Mouse (Mus musculus) hematopoietic stem cell, adult 5-6 weeks (primary cell): Measurements from ENCODE around the gene Sgsm1. TPM values are rescaled to one million over a fixed set of nuclear protein-coding genes. Genes with fewer than 3 reads are reported as not detected.

Experiments used
- ATAC-seq, 2 experiments: fragments of 125-278 bp in 1 of 2; replicated peaks in 1 of 2; 2 replicates each; pipeline ENCODE4 v1.8.0; 2016 to 2017; ENCODE audit warnings: inconsistent platforms in 2 of 2, mild to moderate bottlenecking in 2 of 2, moderate number of reproducible peaks in 2 of 2, low read depth in 1 of 2, moderate TSS enrichment in 1 of 2; ENCODE audit not compliant: low FRiP score in 2 of 2, poor library complexity in 2 of 2, severe bottlenecking in 2 of 2, insufficient read depth in 1 of 2, low TSS enrichment in 1 of 2
- total RNA-seq: library from RNA; stranded (forward); fragments of 172-1452, 232-1000 nt; gene quantifications from 2 replicates; pipeline ENCODE4 v1.2.3, GENCODE M21; 2017

The Sgsm1 gene
- total RNA-seq, 1 experiment from 2014 or later, result 8.2 TPM

DNA sequence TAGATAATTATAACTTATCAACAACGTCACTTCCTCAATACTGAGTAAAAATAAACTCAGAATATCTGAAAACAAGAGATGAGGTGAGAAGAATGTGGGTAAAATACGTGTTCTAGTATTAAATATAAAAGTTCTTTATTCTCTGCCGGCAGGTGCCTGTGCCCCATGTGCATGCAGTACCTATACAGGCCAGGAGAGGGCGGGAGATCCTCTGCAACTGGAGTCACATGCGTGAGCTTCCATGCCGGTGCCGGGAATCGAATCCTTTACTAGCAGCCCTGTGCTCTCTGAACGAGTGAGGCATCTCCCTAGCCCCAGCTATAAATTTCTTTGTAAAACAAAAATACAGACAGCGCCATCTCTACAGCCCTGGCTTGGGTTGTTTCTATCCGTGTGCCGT, 21.7 kb upstream of the Sgsm1 start:
- ATAC-seq, result no peak

GRCm38 (mm10) chr5:113330202-113330601, 19.6 kb upstream of the Sgsm1 start:
- no peak for ATAC-seq

DNA sequence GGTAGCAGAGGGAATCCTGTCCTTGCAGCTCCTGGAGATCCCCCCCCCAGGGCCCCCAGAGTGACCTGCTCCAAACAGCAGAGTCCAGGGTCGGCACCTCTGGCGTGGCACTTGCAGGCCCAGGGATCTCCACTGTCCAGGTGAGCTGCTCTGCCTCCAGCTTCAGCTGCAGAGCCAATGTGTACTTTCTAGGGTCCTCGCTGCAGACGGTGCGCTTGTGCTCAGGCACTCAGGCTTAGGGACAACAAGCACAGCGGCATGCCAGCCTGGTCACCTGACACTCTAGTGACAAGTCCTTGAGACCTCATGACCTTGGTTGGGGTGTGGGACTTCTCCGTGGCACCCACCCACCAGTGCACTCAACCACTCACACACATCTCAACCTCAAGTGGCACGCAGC, 18.9 kb upstream of the Sgsm1 start:
- no peak for ATAC-seq

DNA sequence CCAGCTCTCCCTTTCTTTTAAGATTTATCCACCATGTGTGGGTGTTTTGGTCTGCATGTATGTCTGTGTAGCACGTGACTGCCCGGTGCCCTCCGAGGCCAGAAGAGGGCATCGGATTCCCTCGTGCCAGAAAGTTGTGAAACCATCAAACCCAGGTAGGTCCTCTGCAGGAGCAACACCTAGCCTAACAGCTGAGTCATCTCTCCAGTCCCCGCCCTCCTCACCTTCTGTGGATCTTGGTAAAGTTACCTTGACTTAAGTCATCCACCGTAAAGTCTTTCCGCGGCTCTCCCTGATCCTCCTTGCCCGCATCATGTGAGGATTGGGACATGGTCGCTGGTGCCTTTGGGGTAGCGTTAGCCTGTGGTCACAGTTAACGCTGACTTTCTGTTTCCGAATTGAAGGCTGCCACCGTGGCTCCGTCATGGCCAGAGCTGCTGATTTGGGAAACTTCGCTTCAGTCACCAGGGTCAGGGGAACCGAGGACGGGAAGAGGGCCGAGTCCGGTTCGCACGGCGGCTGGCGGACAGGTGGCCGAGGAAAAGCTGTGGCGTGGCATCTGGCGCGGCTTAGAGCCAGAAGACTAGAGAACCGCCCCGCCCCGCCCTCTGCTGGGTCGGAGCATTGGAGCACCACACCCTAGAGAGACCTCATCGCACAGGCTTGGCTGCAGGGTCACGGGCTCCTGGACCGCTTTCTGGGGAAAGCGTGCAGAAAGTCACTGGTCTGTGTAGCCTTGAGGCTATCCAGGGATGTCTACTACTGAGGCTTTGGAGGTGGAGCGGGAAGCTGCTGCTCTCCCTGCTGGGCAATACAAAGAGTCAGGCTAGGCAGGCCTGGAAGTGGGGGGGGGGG, 13.4 kb upstream of the Sgsm1 start:
- peak; percentile 45 to 63; a peak in 2 of 4 replicates for ATAC-seq

DNA sequence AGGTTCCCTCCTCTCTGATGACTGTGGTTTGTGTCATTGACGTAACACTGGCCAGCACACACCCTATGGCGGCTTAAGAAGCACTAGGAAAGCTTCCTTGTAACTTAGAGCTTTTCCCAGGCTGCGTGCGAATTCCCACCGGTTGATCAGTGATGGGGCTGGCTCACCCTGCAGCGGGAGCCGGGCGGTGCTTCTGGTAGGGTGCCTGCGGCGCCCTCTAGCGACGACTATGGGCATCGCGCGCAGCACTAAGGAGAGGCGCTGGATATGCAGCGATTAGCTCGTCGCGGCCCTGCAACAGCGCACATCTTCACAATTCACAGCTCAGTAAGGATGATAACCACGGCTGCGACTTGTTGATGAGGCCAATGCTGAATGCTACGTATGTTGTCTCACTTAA, 3.4 kb upstream of the Sgsm1 start:
- peak; percentile 69 to 77 for ATAC-seq

DNA sequence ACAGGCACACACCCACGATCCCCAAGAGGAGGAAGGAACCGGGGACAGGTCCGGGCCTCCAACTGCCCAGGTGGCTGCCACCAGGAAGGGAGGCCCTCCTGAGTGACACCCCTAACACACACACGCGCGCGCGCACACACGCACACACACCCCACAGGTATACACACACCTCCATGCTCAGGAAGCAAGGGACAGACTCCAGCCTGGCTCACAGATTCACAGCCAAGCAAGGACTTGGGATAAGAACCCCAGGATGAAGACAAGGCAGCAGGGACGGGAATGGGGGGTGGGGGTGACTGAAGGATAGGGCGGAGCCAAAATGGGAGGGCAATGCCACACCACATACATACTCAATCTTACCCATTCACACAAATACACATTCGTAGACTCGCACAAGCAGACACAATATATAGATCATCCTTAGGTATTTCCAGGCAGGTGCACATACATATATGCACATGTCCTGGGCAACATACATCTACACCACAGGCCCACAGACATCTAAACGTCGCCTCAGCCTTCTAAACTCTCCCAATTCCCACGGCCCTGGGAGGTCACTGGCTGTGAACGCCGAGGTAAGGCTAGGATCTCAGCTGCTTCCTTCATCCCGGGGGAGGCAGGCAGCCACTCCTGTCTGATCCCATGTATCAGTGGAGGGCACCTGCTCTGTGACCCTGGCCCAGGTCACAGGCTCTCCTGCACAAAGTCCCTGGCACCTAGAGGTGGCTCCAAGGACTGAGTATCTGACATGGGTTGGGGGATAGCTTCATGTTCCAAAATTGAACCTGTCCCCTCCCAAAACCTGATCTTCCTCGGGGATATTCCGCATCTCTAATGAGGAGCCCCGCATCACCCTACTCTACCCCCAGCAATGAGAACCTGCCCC, 852 bp downstream of the Sgsm1 start:
- ATAC-seq, result no peak

GRCm38 (mm10) chr5:113306750-113307477, 3.7 kb downstream of the Sgsm1 start:
- ATAC-seq, result no peak

GRCm38 (mm10) chr5:113304527-113304926, 6.1 kb downstream of the Sgsm1 start:
- no peak for ATAC-seq

DNA sequence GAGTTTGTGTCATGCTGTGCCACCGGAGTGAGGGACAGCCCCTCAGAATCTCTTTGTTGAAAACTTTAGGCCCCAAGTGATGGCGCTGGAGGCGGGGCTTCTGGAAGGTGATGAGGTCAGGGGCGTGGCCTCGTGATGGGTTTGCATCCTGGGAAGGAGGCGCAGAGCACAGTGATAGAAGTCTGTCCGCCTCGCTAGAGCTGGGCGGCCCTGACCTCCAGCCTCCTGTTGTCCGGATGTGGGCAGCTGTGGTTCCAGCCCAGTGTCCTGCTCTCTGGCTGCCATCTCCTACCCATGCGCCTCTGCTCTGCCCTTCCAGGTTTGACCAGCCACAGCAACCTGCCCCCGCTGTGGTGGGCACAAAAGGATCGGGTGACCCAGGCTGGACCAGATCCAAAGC, 8.7 kb downstream of the Sgsm1 start:
- no peak for ATAC-seq

DNA sequence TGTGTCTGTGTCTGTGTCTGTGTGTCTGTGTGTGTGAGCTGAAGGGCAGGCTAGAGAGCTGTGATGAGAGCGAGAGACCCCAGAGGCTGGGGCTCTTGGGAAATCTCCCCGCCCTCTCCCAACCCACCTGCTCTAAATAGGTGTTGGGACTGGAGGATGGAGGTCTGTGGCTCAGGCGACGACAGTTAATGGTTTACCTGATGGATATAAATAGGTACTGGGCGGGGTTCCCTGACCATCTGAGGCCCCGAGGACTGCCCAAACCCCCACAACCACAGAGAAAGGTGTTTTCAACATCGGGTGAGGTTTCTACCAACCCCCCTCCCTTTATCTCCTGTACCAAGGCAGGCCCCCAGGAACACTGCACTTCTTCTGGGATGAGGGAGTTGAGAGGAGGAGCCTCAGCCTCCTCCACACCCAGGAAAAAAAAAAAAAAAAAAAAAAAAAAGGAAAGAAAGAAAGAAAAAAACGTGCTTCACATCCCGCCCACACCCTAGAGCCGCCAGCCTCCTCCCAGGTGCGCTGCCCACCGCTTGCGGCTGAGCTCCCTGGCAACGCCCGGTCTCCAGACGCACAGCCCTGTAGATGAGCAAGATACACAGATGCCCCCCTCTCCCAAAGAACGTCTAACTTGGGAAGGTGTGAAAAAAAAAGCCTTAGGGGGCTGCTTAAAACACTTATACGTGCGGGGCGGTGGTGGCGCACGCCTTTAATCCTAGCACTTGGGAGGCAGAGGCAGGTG, 10.3 kb downstream of the Sgsm1 start:
- ATAC-seq, result no peak

DNA sequence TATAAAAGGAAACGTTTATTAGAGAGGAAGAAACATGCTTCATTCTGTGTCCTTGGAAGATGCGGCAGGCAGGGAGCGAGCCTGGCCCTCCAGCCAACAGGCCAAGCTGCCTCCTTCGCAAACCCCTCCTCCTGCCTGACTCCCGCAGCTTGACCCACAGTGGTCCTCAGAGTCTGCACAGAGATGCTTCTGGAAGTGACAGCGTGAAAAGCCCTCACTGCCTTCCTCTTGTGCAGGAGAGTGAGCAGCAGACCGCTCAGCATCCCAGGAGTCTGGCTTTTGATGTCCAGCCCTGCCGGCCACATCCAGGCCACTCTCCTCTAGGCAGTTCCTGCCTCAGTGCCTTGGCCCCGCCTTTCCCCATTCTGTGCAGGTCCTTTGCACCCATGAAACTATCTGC, 11.2 kb downstream of the Sgsm1 start:
- ATAC-seq, result no peak

- ATAC-seq, result no peak
Measured at GRCm38 (mm10) chr5:113298826-113299225, 11.8 kb downstream of the Sgsm1 start.

GRCm38 (mm10) chr5:113298040-113298439, 12.5 kb downstream of the Sgsm1 start:
- no peak for ATAC-seq

GRCm38 (mm10) chr5:113295791-113296190, 14.8 kb downstream of the Sgsm1 start:
- ATAC-seq, result no peak

DNA sequence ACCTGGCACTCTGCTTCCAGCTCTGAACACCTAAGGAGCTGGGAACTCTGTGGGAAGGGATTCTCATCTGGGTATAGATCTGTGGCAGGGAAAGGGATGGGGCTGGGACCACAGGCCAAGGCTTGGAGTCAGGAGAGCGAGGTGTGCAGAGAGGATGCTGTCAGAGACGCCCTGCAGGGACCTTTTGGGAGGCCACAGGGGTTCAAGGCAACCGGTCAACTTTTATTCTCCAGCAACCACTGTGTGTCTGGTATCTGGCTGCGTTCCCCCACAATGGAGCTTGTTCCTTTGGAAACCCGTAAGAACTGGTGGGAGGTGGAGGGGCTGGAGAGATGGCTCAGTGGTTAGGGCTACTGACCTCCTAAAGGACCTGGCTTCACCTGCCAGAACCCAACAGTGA, 16.0 kb downstream of the Sgsm1 start:
- no peak for ATAC-seq

DNA sequence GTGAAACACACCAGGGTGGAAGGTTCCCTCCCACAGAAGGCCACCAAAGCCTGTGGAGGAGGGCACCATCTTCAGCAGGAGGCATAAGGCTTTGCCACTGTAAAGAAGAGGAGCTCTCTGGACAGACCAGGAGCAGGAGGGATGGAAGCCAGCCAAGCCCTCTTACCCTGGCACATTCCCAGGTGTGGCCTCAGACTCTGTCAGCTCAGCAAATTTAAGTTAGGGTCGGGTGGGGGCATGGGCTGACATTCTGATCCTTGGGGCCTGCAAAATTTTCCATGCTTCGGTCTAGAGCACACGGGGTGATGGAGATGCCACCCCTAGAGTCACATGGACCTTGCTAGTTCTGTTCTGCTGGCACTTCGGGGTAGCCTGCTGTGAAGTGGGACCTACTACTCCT, 17.1 kb downstream of the Sgsm1 start:
- no peak for ATAC-seq

GRCm38 (mm10) chr5:113292832-113293231, 17.8 kb downstream of the Sgsm1 start:
- peak; percentile 64 to 69 for ATAC-seq
